Mouse (Mus musculus): ENCODE measurements around the gene C530008M17Rik.

C530008M17Rik gene

DNA sequence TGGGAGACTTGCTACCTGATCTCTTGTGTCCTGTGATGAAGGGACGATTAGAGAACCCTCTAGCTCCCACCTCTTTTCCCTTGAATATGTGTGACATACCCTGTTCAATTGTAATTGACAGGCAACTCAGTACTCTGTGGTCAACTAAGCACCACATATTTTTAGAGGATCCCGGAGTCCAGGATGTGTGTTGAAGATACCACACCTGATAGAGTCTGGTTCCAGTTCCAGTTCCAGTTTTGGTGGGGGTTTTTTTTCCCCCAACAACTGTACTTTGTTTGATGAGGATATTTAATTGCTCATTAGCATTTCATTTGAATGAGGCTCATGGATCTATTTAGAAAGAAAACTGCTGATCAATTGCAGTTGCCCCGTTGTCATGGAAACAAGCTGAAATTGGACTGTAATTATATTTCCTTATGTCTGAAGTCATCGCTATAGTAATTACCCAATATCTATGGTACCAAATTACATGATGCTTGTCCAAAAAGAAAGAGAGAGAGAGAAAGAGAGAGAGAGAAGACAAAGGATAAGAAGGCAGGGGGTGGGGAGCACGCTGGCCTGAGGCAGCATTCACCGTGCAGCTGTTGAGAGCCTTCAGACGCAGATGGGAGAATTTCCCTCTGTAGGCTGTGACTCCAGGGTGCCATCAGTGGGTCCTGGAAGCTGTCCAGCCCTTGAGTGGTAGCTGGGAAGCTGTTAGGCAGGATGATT lies 172.4 kb downstream of the C530008M17Rik start:
- peak; percentile 73 to 81 for DNase-seq (ENCODE audit: low spot score in 2 of 2)

DNA sequence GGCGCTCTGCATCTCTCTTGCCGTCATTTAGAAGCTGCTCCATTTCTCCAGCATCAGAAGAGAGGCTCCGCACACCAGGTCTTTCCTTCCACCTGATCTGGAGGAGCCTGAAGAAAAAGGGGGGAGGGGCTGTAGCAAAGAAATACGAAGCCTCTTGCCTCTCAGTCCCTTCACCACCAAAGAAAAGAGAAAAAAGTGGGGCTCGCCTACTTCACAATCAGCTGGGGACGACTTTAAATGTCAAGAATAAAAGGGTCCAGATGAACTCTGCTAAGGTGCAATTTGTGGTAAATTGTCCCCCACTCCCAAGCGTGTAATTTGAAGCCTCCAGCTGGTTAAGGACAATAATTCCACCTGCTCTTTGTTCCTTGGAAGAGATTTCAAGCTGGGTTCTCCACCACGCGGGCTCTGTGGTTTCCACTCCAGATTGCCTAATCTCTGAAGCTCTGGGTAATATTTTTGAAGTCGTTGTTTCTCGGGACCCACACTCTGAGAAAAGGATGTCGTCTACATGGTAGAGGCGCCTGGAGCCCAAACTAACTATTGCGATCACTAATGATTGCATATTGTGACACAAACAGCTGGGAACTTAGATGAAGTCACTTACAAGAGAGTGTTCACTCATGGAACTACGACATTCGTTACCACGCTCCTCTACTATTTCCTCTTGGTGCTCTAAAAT lies 176.4 kb downstream of the C530008M17Rik start:
- no peak for DNase-seq (ENCODE audit: low spot score in 2 of 2)

DNA sequence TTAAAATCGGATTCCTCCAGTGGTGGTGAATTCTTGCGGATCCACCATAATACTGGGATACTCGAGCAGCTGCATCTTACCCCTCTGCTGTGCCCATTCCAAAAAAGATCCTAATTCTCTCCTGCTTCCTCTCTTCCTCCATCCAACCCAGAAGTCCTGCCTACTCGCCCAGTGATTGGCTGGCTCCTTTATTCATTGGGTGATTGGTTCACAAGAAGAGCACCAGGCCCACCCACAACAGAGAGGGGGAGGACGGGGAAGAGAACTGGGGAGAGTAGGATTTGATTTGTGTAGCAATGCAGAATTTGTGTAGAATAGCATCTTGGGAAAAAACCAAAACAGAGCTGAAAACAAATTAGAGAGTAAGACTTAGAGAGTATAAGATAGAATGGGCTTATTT lies 180.7 kb downstream of the C530008M17Rik start:
- peak in 1 of 2 experiments; percentile 69 for DNase-seq (ENCODE audit: low spot score in 2 of 2)

DNA sequence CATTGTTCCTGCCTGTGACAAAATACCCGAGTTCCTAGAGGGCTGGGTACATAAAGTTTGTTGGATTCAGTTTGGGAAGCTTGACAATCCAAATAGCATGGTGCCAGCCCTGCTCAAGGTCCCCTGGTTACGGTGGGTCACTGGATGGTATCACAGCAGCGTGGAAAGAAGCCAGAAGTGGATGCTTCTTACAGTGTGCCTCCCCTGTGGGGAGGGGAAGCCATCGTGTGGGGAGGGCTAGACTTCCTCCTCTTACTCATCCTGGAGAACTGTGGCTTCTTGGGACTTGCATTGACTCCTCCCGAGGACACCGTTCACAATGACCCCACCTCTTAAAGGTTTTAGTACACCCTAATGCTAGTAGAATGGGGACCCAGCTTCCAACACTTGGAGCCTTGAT lies 183.5 kb downstream of the C530008M17Rik start:
- no peak for DNase-seq (ENCODE audit: low spot score in 2 of 2)

DNA sequence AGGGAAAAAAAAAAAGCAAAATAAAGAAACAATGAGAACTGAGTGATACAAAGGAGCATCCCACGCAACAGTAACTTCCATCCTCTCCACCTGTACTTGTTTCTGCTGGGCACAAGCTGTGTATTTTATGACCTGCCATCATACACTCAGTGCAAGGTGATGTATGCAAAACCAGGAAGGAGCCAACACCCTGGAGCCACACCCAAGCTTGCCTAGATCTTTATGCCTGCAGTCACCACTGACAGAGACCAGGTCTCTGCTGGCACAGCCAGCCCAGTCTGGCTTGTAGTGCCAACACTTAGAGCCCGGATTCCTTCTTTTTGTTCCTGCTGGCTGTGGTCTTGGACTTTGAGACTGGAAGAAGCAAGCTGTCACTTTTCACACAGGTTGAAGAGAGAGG lies 185.5 kb downstream of the C530008M17Rik start:
- DNase-seq (ENCODE audit: low spot score in 2 of 2), result no peak

DNA sequence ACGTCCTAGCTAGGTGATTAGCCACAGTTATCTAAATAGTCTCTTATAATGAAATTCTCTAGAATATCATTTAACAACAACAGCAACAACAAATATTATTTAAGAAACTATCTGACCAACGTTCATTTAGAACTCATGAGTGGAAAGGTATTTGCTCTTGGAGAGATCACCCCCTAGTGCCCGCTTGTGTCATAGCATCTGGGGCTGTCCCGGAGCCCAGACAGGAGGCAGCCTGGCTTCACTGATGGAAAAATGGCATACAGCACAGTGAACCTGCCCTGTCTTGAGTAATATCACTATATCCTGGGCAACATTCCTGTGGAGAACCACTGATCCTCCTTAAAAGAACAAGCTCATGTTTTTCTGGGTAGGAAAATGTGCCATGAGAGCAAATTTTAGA lies 187.1 kb downstream of the C530008M17Rik start:
- DNase-seq (ENCODE audit: low spot score in 2 of 2), result peak; percentile 68 to 82

DNA sequence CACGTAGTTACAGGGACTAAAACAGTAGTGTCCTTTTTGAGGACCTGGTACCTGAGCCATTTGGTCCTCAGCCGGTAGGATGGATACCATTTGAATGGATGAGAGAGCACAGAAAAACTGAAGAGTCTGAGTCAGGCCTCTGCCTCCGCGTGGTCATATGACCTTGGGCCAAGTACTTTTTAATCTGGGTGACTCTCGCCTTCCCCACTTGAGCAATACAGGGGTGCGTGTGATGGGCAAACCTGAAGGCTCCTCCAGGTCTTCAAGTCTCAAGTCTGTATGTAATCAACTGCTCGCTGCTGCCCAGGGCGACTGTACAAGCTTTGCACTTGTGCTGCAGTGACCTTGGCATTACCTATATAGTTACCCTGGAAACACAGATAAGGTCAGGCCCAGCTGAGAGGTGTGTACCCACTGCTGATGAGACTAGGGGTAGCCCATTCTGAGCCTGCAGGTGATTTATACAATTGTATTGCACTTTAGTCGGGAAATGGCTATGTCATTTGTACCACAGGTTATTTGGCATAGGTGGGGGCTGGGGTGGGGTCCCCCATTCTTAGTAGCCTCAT lies 187.6 kb downstream of the C530008M17Rik start:
- no peak for DNase-seq (ENCODE audit: low spot score in 2 of 2)

DNA sequence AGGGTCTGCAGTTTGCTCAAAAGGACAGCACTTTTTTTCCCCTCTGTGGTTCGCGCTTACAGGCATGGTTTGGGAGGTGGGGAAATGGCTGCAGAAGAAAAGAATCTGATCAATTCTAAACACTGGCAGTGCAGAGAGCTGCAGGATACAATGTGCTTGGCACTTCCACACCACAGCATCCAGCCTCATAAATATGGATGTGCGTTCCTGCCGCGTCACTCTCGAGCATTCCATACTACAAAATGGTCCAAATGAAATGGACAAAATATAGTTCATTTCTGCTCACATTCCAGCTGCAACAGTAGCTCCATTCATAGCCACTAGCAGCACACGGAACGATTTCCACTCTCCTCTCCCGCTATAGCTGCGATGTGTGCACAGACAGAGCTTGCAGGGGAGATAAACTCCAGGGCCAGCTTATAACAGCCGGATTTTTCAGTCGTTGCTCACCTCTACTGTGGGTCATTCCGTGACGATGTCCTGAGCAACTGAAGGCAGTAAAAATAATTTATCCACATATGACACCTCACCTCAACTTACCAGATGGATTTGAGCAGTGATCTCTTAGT lies 188.4 kb downstream of the C530008M17Rik start:
- DNase-seq (ENCODE audit: low spot score in 2 of 2), result no peak

DNA sequence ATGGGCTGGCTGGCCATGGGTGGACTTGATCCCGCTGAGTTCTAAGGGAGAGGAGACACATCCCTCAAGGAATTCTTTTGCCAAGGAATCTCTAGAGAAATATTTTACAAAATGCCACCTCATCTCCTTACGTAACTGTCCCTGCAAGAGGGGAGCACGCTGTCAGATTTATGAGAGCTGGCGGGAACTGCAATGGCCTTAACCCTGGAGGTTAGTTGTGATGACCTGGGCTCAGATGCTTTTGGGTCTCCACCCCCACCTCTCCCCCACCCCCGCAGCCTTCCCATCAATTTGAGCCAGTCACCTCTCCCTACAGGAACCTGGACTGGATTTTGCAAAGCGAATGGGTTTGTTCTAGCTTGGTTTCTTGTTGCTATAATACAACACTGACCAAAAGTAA lies 190.8 kb downstream of the C530008M17Rik start:
- DNase-seq (ENCODE audit: low spot score in 2 of 2), result no peak

DNA sequence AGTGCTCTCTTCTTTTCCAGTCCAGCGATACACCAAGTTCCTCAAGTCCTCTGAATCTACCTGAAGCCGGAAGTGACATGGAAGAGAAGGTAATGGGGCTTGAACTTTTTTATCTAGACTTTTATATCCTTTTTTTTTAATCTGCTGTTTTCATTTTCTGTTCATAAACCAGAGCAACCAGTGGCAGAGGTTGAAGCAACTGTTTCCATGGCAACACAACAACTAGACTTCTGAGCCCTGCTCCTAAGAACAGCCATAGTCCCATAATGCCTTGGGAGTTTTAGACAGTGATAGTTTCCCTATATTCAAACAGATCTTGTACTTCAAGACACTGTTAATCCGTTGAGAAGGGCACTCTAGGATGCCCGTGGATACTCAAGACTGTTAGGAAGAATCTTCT lies 195.0 kb downstream of the C530008M17Rik start:
- no peak for DNase-seq (ENCODE audit: low spot score in 2 of 2)

DNA sequence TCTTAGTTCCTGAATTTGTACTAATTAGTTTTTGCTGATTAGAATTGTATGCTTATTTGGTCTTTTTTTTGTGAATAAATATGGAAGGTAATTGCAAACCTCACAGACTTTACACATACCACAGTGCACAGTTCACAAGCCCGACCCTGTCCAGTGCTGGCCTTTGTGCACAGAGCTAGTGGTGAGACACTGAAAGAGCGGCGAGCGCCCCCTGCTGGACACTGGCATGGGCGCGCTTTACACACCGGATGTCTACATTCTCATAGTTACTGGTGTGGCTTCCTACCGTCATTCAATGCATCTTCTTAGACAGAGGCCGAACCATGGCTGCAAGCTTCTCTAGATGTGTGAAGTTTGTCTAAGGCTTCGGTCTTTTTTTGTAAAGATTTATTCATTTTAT lies 197.2 kb downstream of the C530008M17Rik start:
- DNase-seq (ENCODE audit: low spot score in 2 of 2), result peak; percentile 83 to 88

DNA sequence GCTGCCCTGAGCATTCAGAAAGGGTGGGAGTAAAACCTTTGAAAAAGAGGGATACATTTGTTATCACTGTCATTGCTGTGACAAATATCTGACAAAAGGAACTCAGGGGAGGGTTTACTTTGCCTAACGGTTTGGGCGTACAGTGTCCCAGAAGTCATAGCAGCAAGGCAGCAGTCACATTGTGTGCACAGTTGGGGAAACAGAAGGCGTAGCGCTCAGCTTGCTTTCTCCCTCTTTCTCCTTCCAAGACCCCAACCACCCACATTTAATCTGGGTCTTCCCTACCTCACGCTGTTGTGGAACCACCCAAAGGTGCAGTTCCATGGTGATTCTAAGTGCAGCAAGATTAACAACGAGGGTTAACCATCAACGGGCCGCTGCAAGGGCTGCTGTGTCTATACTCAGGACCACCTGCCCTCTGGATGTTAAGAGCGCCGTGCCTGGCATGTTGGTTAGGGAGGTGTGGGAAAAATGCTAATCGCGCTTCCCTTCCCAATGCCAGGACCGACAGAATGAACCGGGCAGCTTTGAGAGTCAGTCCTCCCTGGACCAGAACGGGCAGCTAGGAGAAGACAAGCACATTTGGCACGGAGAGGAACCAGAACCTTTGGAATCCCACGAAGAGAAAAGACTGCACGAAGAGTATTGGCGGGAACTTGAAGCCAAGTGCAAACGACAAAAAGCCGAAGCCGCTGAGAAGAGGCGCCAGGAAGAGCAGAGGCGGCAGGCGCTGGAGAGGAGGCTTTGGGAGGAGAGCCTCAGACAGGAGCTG lies 199.7 kb downstream of the C530008M17Rik start:
- DNase-seq (ENCODE audit: low spot score in 2 of 2), result peak; percentile 51 to 58

DNA sequence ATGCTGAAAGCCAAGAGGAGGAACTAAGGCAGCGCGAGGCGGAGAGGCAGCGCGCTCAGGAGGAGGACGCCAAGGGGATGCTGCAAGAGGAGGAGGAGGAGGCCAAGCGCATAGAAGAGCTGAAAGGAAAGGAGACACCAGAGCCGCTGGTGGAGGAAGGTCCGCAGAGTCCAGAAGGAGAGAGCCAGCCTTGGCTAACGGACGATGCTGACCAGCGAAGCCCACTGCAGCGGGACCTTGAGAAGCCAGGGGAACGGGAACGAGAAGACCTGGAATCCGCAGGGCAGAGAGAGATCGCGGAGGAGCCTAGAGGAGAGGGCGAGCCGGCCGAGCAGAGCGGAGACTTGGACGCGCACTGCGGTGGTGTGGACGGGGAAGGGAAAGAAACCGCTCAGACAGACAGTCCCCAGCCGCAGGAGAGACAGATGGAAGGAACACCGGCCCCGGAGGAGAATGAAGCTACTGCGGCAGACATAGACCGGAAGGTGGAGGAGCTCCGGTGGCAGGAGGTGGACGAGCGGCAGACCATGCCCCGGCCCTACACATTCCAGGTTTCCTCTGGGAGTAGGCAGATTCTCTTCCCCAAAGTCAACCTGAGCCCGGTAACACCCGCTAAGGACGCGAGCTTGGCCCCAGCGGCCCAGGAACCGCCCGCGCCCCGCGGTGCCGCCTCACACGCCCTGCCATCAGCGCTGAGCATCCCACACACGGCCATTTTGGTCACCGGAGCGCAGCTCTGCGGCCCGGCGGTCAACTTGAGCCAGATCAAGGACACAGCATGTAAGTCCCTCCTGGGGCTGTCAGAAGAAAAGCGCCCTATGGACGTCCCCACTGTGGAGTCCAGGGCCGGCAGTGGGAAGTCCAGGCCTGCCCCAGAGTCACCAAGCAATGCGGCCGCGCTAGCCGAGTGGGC lies 201.0 kb downstream of the C530008M17Rik start:
- no peak for DNase-seq (ENCODE audit: low spot score in 2 of 2)

DNA sequence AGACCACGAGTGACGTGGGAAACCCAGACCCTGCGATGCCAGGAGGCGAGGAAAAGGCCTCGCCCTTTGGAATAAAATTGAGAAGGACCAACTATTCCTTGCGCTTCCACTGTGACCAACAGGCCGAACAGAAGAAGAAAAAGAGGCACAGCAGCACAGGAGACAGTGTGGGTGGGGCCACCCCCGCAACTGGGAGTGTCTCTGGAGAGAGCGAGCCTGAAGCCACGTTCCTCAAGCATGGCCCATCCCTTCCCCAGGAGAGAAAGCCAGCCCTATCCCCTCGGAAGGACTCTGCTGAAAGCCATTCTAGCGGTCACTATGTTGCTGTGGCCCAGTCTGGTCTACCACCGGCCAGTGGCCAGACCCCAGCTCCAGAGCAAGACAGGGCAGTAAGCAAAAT lies 202.1 kb downstream of the C530008M17Rik start:
- DNase-seq (ENCODE audit: low spot score in 2 of 2), result no peak

DNA sequence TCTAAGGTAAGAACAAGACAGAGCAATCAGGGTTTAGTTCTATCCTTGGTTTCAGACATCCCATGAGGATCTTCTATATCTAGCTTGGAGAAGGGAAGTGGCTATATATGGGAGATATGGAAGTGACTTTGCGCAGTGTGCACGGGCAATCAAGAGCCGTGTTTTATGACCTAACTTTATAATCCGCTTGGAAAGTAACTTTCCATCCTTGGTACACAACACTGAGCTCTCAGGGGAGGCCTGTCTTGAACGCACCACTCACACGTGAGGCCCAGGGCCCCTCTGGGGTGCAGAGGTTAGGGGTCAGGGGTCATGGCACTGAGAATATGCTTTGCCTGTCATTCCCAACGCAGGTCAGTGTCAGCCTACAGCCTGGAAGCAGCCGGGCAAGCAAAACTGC lies 210.5 kb downstream of the C530008M17Rik start:
- no peak for DNase-seq (ENCODE audit: low spot score in 2 of 2)

DNA sequence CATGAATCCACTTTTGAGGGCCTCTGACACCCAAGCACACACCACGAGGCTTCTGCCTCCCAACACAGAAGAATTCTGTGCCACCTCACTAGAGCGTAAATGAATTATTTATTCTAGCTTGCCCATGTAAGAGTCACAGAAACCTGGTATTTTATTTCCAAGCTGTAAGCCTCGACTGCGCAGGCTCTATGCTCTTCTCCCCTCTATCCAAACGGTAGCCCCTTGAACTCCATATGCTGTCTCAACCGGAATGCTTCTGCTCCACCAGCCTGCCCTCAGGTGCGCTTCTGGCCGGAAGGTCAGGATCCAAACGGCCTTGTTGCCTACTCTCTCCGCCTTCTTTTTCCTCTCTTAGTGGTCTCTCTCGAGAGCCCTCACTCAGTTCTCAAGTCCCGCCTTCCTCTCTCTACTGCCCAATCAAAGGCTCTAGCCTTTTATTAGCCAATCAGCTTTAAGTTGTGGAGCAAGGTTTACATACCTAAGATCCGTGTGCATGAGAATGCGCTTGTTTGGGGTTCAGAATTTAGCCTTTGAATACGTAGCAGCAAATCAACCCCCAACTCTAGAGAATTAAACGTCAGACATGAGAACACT lies 212.5 kb downstream of the C530008M17Rik start:
- DNase-seq (ENCODE audit: low spot score in 2 of 2), result no peak

DNA sequence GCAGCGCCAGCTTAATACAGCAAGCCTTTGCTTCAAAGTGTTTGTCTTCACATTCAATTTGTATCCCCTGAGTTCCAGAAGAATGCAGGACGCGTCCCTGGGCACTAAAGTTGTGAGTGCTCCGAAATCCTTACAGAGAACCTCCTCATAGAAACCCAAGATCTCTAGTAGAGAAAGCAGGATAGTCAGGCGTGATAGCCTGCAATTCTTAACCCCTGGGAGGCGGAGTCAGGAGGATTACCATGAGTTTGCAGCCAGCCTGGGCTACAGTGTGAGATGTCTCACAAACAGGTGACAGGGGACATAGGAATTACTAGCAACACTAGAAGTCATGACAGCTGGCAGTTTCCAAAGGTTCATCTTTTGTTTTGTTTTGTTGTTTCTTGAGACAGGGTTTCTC lies 213.2 kb downstream of the C530008M17Rik start:
- DNase-seq (ENCODE audit: low spot score in 2 of 2), result no peak

DNA sequence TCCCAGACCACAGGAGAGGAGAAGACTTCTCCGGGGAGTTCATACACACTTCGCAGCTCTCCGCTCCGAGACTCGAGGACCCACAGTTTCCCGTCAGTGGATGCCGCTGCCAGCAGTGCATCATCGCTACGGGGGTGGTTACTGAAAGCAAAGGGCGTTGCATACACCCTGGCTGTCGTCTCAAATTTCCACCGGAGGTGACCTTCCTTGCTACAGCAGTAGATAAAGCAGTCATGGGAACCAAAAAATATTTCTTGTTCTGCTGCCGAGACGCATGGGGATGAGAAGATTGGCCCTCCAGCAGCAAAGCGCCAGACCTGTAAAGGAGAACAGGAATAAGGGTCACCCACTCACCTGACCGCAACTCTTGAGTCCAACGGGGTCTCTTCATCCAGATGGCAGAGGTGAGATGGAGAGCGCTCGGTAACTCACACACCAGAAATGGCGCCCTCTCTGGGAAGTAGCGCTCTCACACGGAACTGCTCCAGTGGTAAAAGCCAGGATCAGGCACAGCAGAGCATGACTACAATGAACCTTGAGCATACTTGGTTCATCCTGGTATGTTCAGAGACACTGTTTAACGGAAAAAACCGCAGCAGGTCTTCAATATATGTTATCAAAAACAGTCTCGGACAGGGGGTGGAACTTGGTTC lies 219.9 kb downstream of the C530008M17Rik start:
- no peak for DNase-seq (ENCODE audit: low spot score in 2 of 2)

DNA sequence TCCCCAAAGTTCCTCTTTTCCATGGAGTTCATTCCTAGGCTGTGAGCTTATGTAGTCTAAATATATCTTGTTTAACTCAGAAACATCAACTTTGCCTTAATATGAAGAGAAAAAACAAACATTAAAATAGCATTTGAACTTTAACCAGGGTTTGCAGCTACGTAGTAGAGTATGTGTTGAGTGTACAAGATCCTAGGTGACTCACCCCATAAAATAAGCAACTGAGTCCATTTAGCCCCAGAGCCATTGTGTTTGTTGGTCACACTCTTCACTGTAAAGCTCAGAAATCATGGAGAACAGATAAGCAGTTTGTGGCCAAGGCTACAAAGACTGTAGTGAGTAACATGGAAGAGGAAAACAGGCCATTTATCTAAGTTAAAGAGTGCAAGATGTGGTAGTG lies 227.8 kb downstream of the C530008M17Rik start:
- no peak for DNase-seq (ENCODE audit: low spot score in 2 of 2)

DNA sequence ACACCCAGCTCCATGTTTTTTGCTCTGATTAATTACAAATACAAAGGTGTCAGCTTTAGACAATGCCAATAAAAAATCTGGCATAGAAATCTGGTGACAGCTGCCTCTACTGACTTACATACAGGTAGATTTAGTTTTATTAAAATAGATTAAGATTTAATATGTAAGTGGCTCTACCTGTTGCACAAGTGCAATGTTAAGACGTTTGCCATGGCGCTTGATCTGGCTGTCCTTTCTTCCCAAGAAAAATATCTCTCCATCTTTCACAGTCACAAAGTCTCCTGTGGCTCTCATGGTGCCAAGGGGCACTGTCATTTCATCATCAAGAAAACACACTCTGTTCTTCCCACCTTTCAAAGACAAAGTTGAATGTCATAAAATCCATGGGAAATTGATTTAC lies 230.7 kb downstream of the C530008M17Rik start:
- no peak for DNase-seq (ENCODE audit: low spot score in 2 of 2)

Measured in right cerebral cortex, postnatal 10 days (tissue).